Mouse (Mus musculus) cortical plate, adult 2 months (tissue): ENCODE results near the gene B3gat2.

Experiments
- CTCF ChIP-seq: fragments of 200-500 bp; IDR thresholded peaks from 2 replicates; pipeline ENCODE4 v1.5.1; 2011; ENCODE audit warnings: mild to moderate bottlenecking, control low read depth, low read length; ENCODE audit not compliant: insufficient read depth; ENCODE audit errors: extremely low read depth
- POLR2A ChIP-seq: fragments of 200-500 bp; IDR thresholded peaks from 2 replicates; pipeline ENCODE4 v1.6.1; 2011; ENCODE audit warnings: mild to moderate bottlenecking, low read length, control low read depth; ENCODE audit not compliant: insufficient read depth; ENCODE audit errors: extremely low read depth

GRCm38 (mm10) chr1:23754967-23755366 is 6.6 kb upstream of the B3gat2 start:
- no peak for TF ChIP-seq POLR2A
- no peak for TF ChIP-seq CTCF
